Mouse (Mus musculus): Measurements from ENCODE around the gene Ppm1h. TPM values are rescaled to one million over a fixed set of nuclear protein-coding genes. Genes with fewer than 3 reads are reported as not detected.

Gene Ppm1h
- polyA plus RNA-seq, 1 experiment from 2014 or later: 3.6 TPM

- ATAC-seq (replicated peaks; ENCODE audit: low FRiP score) (no peak), DNase-seq (ENCODE audit: low spot score) (no peak)
- Histone ChIP-seq H3K9ac (ENCODE audit: low read length) (no peak overlapping the region), H3K27me3 (ENCODE audit: control insufficient read depth, insufficient read depth, low read length) (no peaks in the 10 kb centered on the region), H3K4me2 (ENCODE audit: low read depth, low read length, severe bottlenecking) (no peak overlapping the region), H3K9me3 (ENCODE audit: control insufficient read depth, low read length) (no peaks in the 10 kb centered on the region), H3K27ac (ENCODE audit: low read depth, low read length) (no peak overlapping the region), H3K4me3 (ENCODE audit: low read depth, low read length) (no peak overlapping the region), H3K36me3 (ENCODE audit: control insufficient read depth, insufficient read depth, low read length) (no peaks in the 10 kb centered on the region), H3K4me1 (replicated peaks; ENCODE audit: control insufficient read depth, insufficient read depth, low read length) (peaks cover 19% of the 10 kb centered on the region)
- 87% methylated on average over 14 of the region's 14 CpGs for WGBS
Observed at GRCm38 (mm10) chr10:122890682-122891350, 212.3 kb downstream of the Ppm1h start.

- Histone ChIP-seq H3K4me2 (ENCODE audit: low read depth, low read length, severe bottlenecking) (no peak overlapping the region), H3K4me1 (replicated peaks; ENCODE audit: control insufficient read depth, insufficient read depth, low read length) (peaks cover 17% of the 10 kb centered on the region), H3K27me3 (ENCODE audit: control insufficient read depth, insufficient read depth, low read length) (no peaks in the 10 kb centered on the region), H3K4me3 (ENCODE audit: low read depth, low read length) (no peak overlapping the region), H3K9me3 (ENCODE audit: control insufficient read depth, low read length) (no peaks in the 10 kb centered on the region), H3K27ac (ENCODE audit: low read depth, low read length) (no peak overlapping the region), H3K9ac (ENCODE audit: low read length) (no peak overlapping the region), H3K36me3 (ENCODE audit: control insufficient read depth, insufficient read depth, low read length) (no peaks in the 10 kb centered on the region)
- DNase-seq (ENCODE audit: low spot score): no peak
- 73% methylated on average over 6 of the region's 6 CpGs for WGBS
- ATAC-seq (replicated peaks; ENCODE audit: low FRiP score): no peak
Observed at GRCm38 (mm10) chr10:122891461-122891860, 212.9 kb downstream of the Ppm1h start.

GRCm38 (mm10) chr10:122894555-122895069, 216.1 kb downstream of the Ppm1h start:
- H3K4me1 ChIP-seq (replicated peaks; ENCODE audit: control insufficient read depth, insufficient read depth, low read length): 0 out of 2 replicates have a peak, but pooled peaks cover 2% of the 10 kb centered on the region
- H3K4me3 ChIP-seq (ENCODE audit: low read depth, low read length): no peak overlapping the region
- no peaks in the 10 kb centered on the region for H3K27me3 ChIP-seq (ENCODE audit: control insufficient read depth, insufficient read depth, low read length)
- WGBS: 76% methylated on average over 12 of the region's 12 CpGs
- no peak overlapping the region for H3K4me2 ChIP-seq (ENCODE audit: low read depth, low read length, severe bottlenecking)
- no peak overlapping the region for H3K9ac ChIP-seq (ENCODE audit: low read length)
- no peaks in the 10 kb centered on the region for H3K36me3 ChIP-seq (ENCODE audit: control insufficient read depth, insufficient read depth, low read length)
- ATAC-seq (replicated peaks; ENCODE audit: low FRiP score) (peak; percentile 46; the same call in 1 of the 2 replicates), DNase-seq (ENCODE audit: low spot score) (no peak)
- H3K9me3 ChIP-seq (ENCODE audit: control insufficient read depth, low read length): no peaks in the 10 kb centered on the region
- no peak overlapping the region for H3K27ac ChIP-seq (ENCODE audit: low read depth, low read length)

GRCm38 (mm10) chr10:122895121-122895770, 216.7 kb downstream of the Ppm1h start:
- Histone ChIP-seq H3K4me2 (ENCODE audit: low read depth, low read length, severe bottlenecking) (no peak overlapping the region), H3K27me3 (ENCODE audit: control insufficient read depth, insufficient read depth, low read length) (no peaks in the 10 kb centered on the region), H3K9ac (ENCODE audit: low read length) (no peak overlapping the region), H3K36me3 (ENCODE audit: control insufficient read depth, insufficient read depth, low read length) (no peaks in the 10 kb centered on the region), H3K4me1 (replicated peaks; ENCODE audit: control insufficient read depth, insufficient read depth, low read length) (0 out of 2 replicates have a peak, but pooled peaks cover 2% of the 10 kb centered on the region), H3K27ac (ENCODE audit: low read depth, low read length) (no peak overlapping the region), H3K9me3 (ENCODE audit: control insufficient read depth, low read length) (no peaks in the 10 kb centered on the region), H3K4me3 (ENCODE audit: low read depth, low read length) (no peak overlapping the region)
- DNase-seq (ENCODE audit: low spot score) (no peak), ATAC-seq (replicated peaks; ENCODE audit: low FRiP score) (0 out of 2 replicates have a peak, but pooled peaks have one; percentile 6)
- 78% methylated on average over 12 of the region's 12 CpGs for WGBS

GRCm38 (mm10) chr10:122899971-122900370, 221.4 kb downstream of the Ppm1h start:
- H3K27ac ChIP-seq (ENCODE audit: low read depth, low read length): no peak overlapping the region
- H3K4me2 ChIP-seq (ENCODE audit: low read depth, low read length, severe bottlenecking): no peak overlapping the region
- no peaks in the 10 kb centered on the region for H3K36me3 ChIP-seq (ENCODE audit: control insufficient read depth, insufficient read depth, low read length)
- H3K4me1 ChIP-seq (replicated peaks; ENCODE audit: control insufficient read depth, insufficient read depth, low read length): no peaks in the 10 kb centered on the region
- no peaks in the 10 kb centered on the region for H3K27me3 ChIP-seq (ENCODE audit: control insufficient read depth, insufficient read depth, low read length)
- H3K9me3 ChIP-seq (ENCODE audit: control insufficient read depth, low read length): no peaks in the 10 kb centered on the region
- no peak overlapping the region for H3K9ac ChIP-seq (ENCODE audit: low read length)
- ATAC-seq (replicated peaks; ENCODE audit: low FRiP score) (no peak), DNase-seq (ENCODE audit: low spot score) (no peak)
- WGBS: 80% methylated on average over 7 of the region's 7 CpGs
- H3K4me3 ChIP-seq (ENCODE audit: low read depth, low read length): no peak overlapping the region

GRCm38 (mm10) chr10:122900466-122900865, 221.9 kb downstream of the Ppm1h start:
- H3K4me2 ChIP-seq (ENCODE audit: low read depth, low read length, severe bottlenecking): no peak overlapping the region
- ATAC-seq (replicated peaks; ENCODE audit: low FRiP score): no peak; the same call in 1 of the 2 replicates
- DNase-seq (ENCODE audit: low spot score): no peak
- 85% methylated on average over 1 of the region's 1 CpGs for WGBS
- H3K36me3 ChIP-seq (ENCODE audit: control insufficient read depth, insufficient read depth, low read length): no peaks in the 10 kb centered on the region
- no peaks in the 10 kb centered on the region for H3K4me1 ChIP-seq (replicated peaks; ENCODE audit: control insufficient read depth, insufficient read depth, low read length)
- H3K27me3 ChIP-seq (ENCODE audit: control insufficient read depth, insufficient read depth, low read length): no peaks in the 10 kb centered on the region
- H3K4me3 ChIP-seq (ENCODE audit: low read depth, low read length): no peak overlapping the region
- H3K27ac ChIP-seq (ENCODE audit: low read depth, low read length): no peak overlapping the region
- no peak overlapping the region for H3K9ac ChIP-seq (ENCODE audit: low read length)
- no peaks in the 10 kb centered on the region for H3K9me3 ChIP-seq (ENCODE audit: control insufficient read depth, low read length)

- 81% methylated on average over 5 of the region's 5 CpGs for WGBS
- Histone ChIP-seq H3K36me3 (ENCODE audit: control insufficient read depth, insufficient read depth, low read length) (no peaks in the 10 kb centered on the region), H3K4me1 (replicated peaks; ENCODE audit: control insufficient read depth, insufficient read depth, low read length) (no peaks in the 10 kb centered on the region), H3K4me3 (ENCODE audit: low read depth, low read length) (no peak overlapping the region), H3K9ac (ENCODE audit: low read length) (no peak overlapping the region), H3K27me3 (ENCODE audit: control insufficient read depth, insufficient read depth, low read length) (no peaks in the 10 kb centered on the region), H3K27ac (ENCODE audit: low read depth, low read length) (no peak overlapping the region), H3K4me2 (ENCODE audit: low read depth, low read length, severe bottlenecking) (no peak overlapping the region), H3K9me3 (ENCODE audit: control insufficient read depth, low read length) (no peaks in the 10 kb centered on the region)
- DNase-seq (ENCODE audit: low spot score): no peak
- ATAC-seq (replicated peaks; ENCODE audit: low FRiP score): no peak
Observed at GRCm38 (mm10) chr10:122901379-122901778, 222.8 kb downstream of the Ppm1h start.

- H3K27me3 ChIP-seq (ENCODE audit: control insufficient read depth, insufficient read depth, low read length): no peaks in the 10 kb centered on the region
- no peaks in the 10 kb centered on the region for H3K9me3 ChIP-seq (ENCODE audit: control insufficient read depth, low read length)
- ATAC-seq (replicated peaks; ENCODE audit: low FRiP score) (no peak), DNase-seq (ENCODE audit: low spot score) (no peak)
- no peak overlapping the region for H3K4me2 ChIP-seq (ENCODE audit: low read depth, low read length, severe bottlenecking)
- 90% methylated on average over 9 of the region's 9 CpGs for WGBS
- no peak overlapping the region for H3K4me3 ChIP-seq (ENCODE audit: low read depth, low read length)
- no peak overlapping the region for H3K27ac ChIP-seq (ENCODE audit: low read depth, low read length)
- no peaks in the 10 kb centered on the region for H3K36me3 ChIP-seq (ENCODE audit: control insufficient read depth, insufficient read depth, low read length)
- H3K4me1 ChIP-seq (replicated peaks; ENCODE audit: control insufficient read depth, insufficient read depth, low read length): peaks cover 6% of the 10 kb centered on the region; the same call in 1 of the 2 replicates
- no peak overlapping the region for H3K9ac ChIP-seq (ENCODE audit: low read length)
Observed at GRCm38 (mm10) chr10:122909406-122910032, 231.0 kb downstream of the Ppm1h start.

Data from forebrain, embryonic 11.5 days (tissue).